Mouse (Mus musculus): Measurements from ENCODE around the gene Kdelr1. TPM values are rescaled to one million over a fixed set of nuclear protein-coding genes. Genes with fewer than 3 reads are reported as not detected.
A peak's percentile ranks its signal among the peaks of the same experiment; 100 is the strongest.

Kdelr1 gene
- polyA plus RNA-seq, 1 experiment from 2014 or later = 83.8 TPM

DNA sequence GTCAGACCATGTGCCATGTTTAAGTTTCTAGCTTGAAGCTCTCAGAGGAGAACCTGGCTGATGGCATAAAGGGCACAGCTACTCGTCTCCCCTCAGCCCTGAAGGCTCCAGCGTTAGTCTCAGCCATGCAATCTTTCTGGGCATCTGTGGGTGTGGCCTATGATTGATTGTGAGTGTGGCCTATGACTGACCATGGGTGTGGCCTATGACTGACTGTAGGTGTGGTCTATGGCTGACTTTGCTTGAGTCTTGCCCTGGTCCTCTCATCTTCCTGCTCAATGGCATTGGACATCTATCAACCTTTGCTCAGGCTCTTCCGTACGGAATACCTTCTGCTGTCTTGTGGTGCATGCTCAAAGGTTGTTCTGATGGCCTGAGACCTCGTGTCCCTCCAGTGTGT, 29.0 kb downstream of the Kdelr1 start:
- Histone ChIP-seq H3K4me3 (replicated peaks) (no peak overlapping the region), H3K9ac (no peak overlapping the region)
- ATAC-seq (replicated peaks; ENCODE audit: low FRiP score) = no peak

DNA sequence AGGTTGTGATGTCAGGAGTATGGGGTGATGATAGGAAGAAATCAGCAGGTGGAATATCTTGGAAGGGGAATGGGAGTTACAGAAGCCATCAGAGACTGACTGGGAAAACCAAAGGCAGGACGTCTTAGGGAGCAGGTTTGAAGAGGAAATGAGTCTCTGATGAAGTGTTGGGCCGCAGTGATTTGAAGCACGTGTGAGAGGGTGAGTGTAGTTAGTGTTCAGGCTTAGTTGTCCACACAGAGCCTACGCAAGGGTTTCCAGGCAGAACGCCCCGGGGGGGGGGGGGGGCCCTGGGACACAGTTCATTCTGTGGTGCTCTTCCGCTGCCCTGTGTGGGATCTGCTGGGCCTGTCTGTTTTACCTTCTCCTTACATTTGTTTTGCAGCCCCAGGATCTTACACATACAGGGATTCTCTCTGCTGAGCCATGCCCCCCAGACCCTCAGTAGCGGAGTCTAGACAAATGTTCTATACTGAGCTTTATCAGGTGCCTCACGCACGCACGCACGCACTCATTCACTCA, 30.0 kb downstream of the Kdelr1 start:
- H3K9ac ChIP-seq = no peak overlapping the region
- H3K4me2 ChIP-seq = no peak overlapping the region
- WGBS = 76% methylated on average over 11 of the region's 12 CpGs
- ATAC-seq (replicated peaks; ENCODE audit: low FRiP score) = no peak
- no peaks in the 10 kb centered on the region for H3K27me3 ChIP-seq
- H3K4me1 ChIP-seq = peaks cover 10% of the 10 kb centered on the region
- no peak overlapping the region for H3K4me3 ChIP-seq (replicated peaks)
- H3K27ac ChIP-seq = 0 out of 2 replicates have a peak overlapping the region, but pooled peaks have one; percentile 22
- H3K36me3 ChIP-seq = no peaks in the 10 kb centered on the region
- H3K9me3 ChIP-seq (replicated peaks) = no peaks in the 10 kb centered on the region

More for the DNA sequence above, 29.0 kb downstream of the Kdelr1 start:
- no peak overlapping the region for H3K4me2 ChIP-seq
- no peaks in the 10 kb centered on the region for H3K36me3 ChIP-seq
- H3K27ac ChIP-seq = no peak overlapping the region
- H3K27me3 ChIP-seq = no peaks in the 10 kb centered on the region
- no peaks in the 10 kb centered on the region for H3K9me3 ChIP-seq (replicated peaks)
- WGBS = 54% methylated on average over 5 of the region's 5 CpGs
- peaks cover 15% of the 10 kb centered on the region for H3K4me1 ChIP-seq

DNA sequence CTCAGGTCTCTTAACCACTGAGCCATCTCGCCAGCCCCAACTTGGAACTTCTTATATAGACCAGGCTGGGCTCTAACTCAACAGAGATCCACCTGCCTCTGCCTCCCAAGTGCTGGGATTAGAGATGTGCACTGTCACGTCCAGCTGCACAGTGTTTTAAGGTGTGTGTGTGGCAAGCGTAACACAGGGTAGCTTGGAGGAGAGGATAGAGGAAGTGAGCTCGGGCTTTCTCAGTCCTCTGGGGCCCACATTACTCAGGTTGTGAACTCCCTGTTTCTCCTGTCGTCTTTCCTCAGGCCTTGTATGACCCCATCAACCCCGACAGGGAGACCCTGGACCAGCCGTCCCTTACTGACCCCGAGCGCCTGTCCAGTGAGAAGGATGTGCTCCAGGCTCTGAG, 34.0 kb downstream of the Kdelr1 start:
- Histone ChIP-seq H3K4me2 (no peak overlapping the region), H3K27ac (no peak overlapping the region), H3K9me3 (replicated peaks) (no peaks in the 10 kb centered on the region), H3K9ac (no peak overlapping the region), H3K4me3 (replicated peaks) (no peak overlapping the region), H3K36me3 (peaks cover 17% of the 10 kb centered on the region), H3K27me3 (no peaks in the 10 kb centered on the region), H3K4me1 (0 out of 2 replicates have a peak, but pooled peaks cover 1% of the 10 kb centered on the region)
- WGBS = 87% methylated on average over 9 of the region's 9 CpGs
- ATAC-seq (replicated peaks; ENCODE audit: low FRiP score) = no peak

DNA sequence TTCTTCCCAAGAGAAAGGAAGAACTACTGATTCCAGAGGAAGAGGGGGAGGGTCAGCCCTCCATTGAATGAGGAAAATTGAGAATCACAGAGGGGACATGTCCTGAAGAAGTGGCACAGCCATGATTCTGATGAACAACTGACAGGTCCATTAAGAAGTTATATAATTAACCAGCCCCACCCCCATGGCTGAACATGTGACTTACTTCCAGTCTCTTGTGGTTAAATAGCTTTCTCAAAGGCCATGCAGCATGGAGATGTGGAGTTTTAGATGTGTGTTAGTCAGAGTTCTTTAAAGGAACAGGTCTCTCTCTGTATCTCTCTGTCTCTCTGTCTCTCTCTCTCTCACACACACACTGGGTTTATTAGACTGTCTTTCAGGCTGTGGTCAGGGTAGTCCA, 35.8 kb downstream of the Kdelr1 start:
- Histone ChIP-seq H3K9me3 (replicated peaks) (no peaks in the 10 kb centered on the region), H3K27ac (no peak overlapping the region)

DNA sequence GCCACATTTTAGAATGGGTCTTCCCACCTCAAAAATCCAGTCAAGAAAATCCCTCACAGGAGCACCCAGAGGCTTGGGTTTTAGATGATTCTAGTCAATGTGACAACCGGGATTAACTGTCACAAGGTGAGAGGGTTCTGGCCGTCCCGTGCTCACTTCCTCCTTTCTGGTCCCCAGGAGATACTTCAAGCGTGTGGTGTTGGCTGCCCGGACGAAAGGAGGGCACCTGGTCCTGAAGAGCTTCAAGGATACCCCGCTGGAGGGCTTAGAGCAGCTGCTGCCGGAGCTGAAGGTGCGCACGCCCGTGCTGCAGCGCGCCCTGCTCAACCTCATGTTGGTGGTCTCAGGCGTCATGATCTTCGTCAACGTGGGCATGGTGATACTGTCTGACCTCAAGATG, 36.6 kb downstream of the Kdelr1 start:
- Histone ChIP-seq H3K27ac (no peak overlapping the region), H3K36me3 (peaks cover 17% of the 10 kb centered on the region), H3K4me1 (no peaks in the 10 kb centered on the region), H3K27me3 (no peaks in the 10 kb centered on the region), H3K4me3 (replicated peaks) (no peak overlapping the region), H3K4me2 (no peak overlapping the region), H3K9ac (no peak overlapping the region), H3K9me3 (replicated peaks) (no peaks in the 10 kb centered on the region)
- no peak for ATAC-seq (replicated peaks; ENCODE audit: low FRiP score)
- 95% methylated on average over 16 of the region's 16 CpGs for WGBS

More for the DNA sequence above, 35.8 kb downstream of the Kdelr1 start:
- H3K27me3 ChIP-seq = no peaks in the 10 kb centered on the region
- no peaks in the 10 kb centered on the region for H3K4me1 ChIP-seq
- peaks cover 17% of the 10 kb centered on the region for H3K36me3 ChIP-seq
- no peak for ATAC-seq (replicated peaks; ENCODE audit: low FRiP score)
- H3K4me2 ChIP-seq = no peak overlapping the region
- H3K4me3 ChIP-seq (replicated peaks) = no peak overlapping the region
- no peak overlapping the region for H3K9ac ChIP-seq

DNA sequence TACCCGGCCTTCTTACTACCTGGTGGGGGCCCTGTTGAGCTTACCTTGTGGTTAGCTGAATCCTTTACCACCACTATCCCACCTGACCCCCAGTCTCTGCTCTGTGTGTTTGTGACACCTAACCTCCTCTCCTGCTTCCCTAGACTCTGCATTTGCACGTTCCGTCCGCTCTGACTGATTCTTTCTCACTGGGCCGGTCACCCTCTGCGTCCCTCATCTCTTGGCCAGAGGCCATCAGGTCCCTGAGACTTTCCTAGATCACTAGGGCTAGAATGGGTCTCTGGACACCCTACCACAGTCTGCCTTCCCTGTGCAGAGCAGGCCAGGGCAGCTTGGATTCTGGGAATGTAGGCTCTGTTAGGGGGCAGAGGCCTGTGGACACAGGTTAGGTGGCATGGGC, 41.5 kb downstream of the Kdelr1 start:
- no peaks in the 10 kb centered on the region for H3K27me3 ChIP-seq
- WGBS = 89% methylated on average over 6 of the region's 6 CpGs
- no peak overlapping the region for H3K4me3 ChIP-seq (replicated peaks)
- H3K4me1 ChIP-seq = peaks cover 40% of the 10 kb centered on the region
- no peak overlapping the region for H3K9ac ChIP-seq
- H3K36me3 ChIP-seq = peaks cover 16% of the 10 kb centered on the region
- no peak overlapping the region for H3K27ac ChIP-seq
- H3K4me2 ChIP-seq = no peak overlapping the region
- H3K9me3 ChIP-seq (replicated peaks) = no peaks in the 10 kb centered on the region
- no peak for ATAC-seq (replicated peaks; ENCODE audit: low FRiP score)

DNA sequence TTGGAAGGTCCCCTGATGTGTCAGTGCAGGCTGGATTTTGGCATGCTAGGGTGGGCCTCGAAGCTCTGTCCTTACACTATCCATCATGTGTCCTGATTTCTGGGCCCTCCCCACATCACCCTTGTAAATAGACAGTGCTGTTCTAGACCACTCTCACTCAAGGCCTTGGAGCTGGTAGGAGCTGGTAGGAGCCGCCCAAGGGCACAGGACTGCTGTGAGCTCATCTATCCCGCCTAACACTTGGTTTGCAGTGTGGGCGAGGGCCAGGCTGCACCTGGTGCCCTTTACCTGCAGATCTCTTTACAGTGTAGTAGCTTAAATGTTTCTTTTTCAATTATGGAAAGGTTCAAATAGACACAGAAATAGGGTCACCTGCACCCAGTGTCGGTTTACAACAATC, 42.4 kb downstream of the Kdelr1 start:
- Histone ChIP-seq H3K36me3 (peaks cover 7% of the 10 kb centered on the region), H3K9ac (no peak overlapping the region), H3K4me1 (peaks cover 50% of the 10 kb centered on the region), H3K27me3 (no peaks in the 10 kb centered on the region), H3K4me3 (replicated peaks) (no peak overlapping the region), H3K4me2 (no peak overlapping the region), H3K27ac (no peak overlapping the region), H3K9me3 (replicated peaks) (no peaks in the 10 kb centered on the region)
- no peak for ATAC-seq (replicated peaks; ENCODE audit: low FRiP score)
- 87% methylated on average over 5 of the region's 5 CpGs for WGBS

DNA sequence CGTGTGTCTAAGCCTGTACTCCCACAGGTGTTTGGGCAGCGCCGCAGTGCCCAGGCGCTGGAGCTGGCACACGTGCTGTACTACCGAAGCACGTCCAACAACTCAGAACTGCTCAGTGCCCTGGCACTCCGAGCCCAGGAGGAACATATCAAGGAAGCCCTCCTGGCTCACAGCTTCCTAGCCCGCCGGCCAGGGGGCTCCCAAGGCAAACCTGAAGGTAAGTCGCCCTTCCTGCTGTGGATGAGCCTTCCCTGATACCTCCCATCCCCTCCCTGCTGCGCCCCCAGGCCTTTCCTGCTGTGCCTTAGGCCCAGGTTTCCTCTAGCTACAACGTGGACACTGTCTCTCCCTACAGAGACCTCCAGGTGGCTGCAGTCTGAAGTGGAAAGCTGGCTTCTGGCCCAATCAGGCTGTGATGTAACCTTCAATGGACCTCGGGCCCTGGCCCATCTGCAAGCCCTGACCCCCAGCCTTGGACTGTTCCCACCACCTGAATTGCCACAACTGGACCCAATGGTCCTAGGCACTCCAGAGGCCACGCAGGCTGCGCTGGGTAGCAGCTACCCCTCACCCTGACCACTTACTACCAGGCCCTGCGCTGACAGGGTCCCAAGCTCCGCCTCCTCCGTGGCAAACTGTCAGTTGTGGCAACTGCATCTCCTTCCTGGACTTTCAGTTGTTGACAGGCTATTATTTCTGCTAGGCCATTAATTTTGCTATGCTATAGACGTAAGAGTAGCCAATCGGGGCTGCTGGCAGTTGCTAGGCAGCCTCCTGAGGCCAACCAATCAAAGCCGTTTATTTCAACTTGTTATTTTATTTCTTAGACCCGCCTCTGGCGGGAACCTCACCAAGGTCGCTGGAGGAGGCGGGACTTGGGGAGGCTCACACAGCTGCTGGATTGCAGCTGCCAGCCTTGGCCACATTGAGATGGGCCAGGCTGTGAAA, 43.8 kb downstream of the Kdelr1 start:
- H3K4me1 ChIP-seq = peaks cover 63% of the 10 kb centered on the region
- peak overlapping the region; percentile 56 for H3K4me2 ChIP-seq
- no peaks in the 10 kb centered on the region for H3K36me3 ChIP-seq
- H3K4me3 ChIP-seq (replicated peaks) = peak overlapping the region; percentile 32
- H3K9ac ChIP-seq = peak overlapping the region; percentile 29
- peak; percentile 78 for ATAC-seq (replicated peaks; ENCODE audit: low FRiP score)
- peak overlapping the region; percentile 93 for H3K27ac ChIP-seq
- no peaks in the 10 kb centered on the region for H3K9me3 ChIP-seq (replicated peaks)
- 34% methylated on average over 26 of the region's 26 CpGs for WGBS
- no peaks in the 10 kb centered on the region for H3K27me3 ChIP-seq

DNA sequence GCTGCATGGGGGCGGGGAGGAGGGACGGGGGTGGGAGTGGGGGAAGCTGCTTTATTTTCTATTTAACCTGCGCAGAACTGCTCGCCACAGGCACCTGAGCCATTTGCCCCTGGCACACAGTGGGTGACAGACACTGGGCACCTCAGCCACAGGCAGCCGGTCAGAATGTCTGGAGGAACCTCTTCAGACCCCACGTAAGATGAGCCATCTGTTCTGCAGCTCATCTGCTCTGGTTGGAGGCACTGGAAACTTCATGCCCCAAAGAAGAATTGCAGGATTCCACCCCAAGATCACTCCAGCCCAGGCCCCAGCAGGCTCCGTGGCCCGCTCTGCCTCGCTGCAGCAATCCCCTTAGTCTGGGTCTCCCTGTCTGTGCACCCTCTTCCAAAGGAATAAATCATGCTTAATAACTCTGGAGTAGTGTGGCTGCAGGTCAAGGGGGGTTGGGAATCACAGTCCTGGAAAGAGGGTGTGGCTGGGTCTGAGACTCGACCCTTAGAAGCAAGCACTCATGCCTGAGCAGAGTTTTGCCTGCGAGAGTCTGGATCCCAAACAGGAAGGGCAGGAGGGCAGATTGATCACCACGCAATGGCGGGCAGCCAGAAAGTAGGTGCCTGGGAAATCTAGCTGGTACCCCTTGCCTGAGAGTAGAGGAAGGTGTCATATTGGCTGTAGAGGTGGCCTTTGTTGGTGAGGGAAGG, 44.6 kb downstream of the Kdelr1 start:
- peak overlapping the region; percentile 56 for H3K4me2 ChIP-seq
- no peaks in the 10 kb centered on the region for H3K36me3 ChIP-seq
- no peaks in the 10 kb centered on the region for H3K9me3 ChIP-seq (replicated peaks)
- H3K27me3 ChIP-seq = no peaks in the 10 kb centered on the region
- WGBS = 10% methylated on average over 13 of the region's 13 CpGs
- H3K4me1 ChIP-seq = peaks cover 71% of the 10 kb centered on the region
- ATAC-seq (replicated peaks; ENCODE audit: low FRiP score) = peak; percentile 33
- H3K4me3 ChIP-seq (replicated peaks) = peak overlapping the region; percentile 32
- peak overlapping the region; percentile 6; the same call in 1 of the 2 replicates for H3K9ac ChIP-seq
- H3K27ac ChIP-seq = peak overlapping the region; percentile 93

DNA sequence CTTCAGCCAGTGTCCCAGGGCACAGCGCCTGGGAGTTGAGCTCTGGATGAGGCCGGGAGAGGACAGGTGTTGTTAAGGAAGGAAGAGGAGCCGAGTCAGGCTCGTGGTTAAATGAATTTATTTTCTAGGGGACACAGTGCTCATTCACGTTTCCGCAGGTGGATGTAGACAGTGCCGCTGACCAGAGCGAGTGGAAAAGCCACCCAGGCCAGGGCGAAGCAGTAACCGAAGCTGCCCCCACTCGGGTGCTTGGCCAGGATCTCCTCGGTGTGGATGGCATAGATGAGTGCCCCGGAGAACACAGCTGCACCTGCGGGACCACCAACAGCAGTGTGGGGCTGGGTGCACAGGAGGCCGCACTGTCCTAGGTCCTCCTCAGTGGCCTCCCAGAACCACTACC, 45.4 kb downstream of the Kdelr1 start:
- no peaks in the 10 kb centered on the region for H3K27me3 ChIP-seq
- H3K9me3 ChIP-seq (replicated peaks) = no peaks in the 10 kb centered on the region
- no peak overlapping the region for H3K4me3 ChIP-seq (replicated peaks)
- no peaks in the 10 kb centered on the region for H3K36me3 ChIP-seq
- H3K27ac ChIP-seq = peak overlapping the region; percentile 93
- 73% methylated on average over 15 of the region's 15 CpGs for WGBS
- H3K9ac ChIP-seq = no peak overlapping the region
- peaks cover 79% of the 10 kb centered on the region for H3K4me1 ChIP-seq
- peak overlapping the region; percentile 56 for H3K4me2 ChIP-seq
- ATAC-seq (replicated peaks; ENCODE audit: low FRiP score) = no peak

DNA sequence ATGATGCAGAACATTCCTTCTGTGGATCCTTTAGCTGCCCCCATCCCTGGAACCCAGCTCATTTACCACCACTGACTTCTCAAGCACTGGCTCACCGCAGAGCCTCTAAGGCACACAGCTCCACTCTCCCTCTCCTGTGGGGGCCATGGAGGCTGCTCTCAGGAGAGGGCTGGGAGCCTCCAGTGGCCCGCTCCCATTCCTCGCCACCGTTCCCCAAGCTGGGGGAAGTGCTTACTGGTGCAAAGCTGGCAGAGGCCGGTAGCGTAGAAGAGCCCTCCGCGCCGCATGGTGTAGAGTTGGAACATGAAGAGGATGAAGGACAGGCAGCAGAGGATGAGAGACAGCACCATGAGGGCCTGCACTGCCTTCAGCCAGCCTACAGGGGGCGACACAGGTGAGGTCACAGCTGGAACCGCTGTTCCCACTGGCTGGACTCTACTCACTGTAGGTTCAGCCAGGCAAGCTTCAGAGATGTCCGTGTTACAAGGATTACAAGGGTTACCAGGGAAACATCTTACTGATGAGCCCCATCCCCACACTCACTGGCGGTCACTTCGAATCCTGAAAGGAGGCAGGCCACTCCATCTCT, 46.6 kb downstream of the Kdelr1 start:
- H3K4me3 ChIP-seq (replicated peaks) = peak overlapping the region; percentile 47
- H3K9ac ChIP-seq = no peak overlapping the region
- WGBS = 70% methylated on average over 14 of the region's 14 CpGs
- ATAC-seq (replicated peaks; ENCODE audit: low FRiP score) = no peak
- no peaks in the 10 kb centered on the region for H3K36me3 ChIP-seq
- peak overlapping the region; percentile 57 for H3K4me2 ChIP-seq
- no peaks in the 10 kb centered on the region for H3K27me3 ChIP-seq
- peaks cover 86% of the 10 kb centered on the region for H3K4me1 ChIP-seq
- H3K27ac ChIP-seq = peak overlapping the region; percentile 98
- no peaks in the 10 kb centered on the region for H3K9me3 ChIP-seq (replicated peaks)

DNA sequence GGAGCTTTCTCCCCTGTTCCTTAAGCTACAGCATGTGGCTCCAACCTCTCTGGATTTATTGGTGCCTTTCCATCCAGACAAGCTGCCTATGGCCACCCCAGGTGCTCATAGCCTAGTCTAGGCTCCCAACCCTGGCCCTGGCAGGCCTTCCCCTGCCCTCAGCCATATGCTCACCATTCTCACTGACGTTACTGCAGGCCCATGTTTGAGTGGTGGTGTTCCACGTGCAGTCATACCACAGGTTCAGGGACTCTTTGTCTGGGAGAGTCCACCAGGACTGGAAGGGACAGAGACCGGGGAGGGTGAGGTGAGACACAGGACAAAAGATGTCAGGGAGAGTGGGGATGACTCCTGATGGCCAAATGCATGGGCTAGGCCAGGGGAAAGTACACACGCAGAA, 47.2 kb downstream of the Kdelr1 start:
- Histone ChIP-seq H3K4me1 (peaks cover 89% of the 10 kb centered on the region), H3K4me2 (peak overlapping the region; percentile 57), H3K27me3 (no peaks in the 10 kb centered on the region), H3K36me3 (no peaks in the 10 kb centered on the region), H3K9me3 (replicated peaks) (no peaks in the 10 kb centered on the region), H3K9ac (peak overlapping the region; percentile 43), H3K4me3 (replicated peaks) (peak overlapping the region; percentile 47), H3K27ac (peak overlapping the region; percentile 98)
- WGBS = 66% methylated on average over 4 of the region's 4 CpGs
- ATAC-seq (replicated peaks; ENCODE audit: low FRiP score) = no peak

All from kidney, embryonic 15.5 days (tissue).